Mouse (Mus musculus): ENCODE data around the gene Zpld1. TPM values are rescaled to one million over a fixed set of nuclear protein-coding genes. Genes with fewer than 3 reads are reported as not detected.

Zpld1 gene
- not detected for total RNA-seq (2023)

DNA sequence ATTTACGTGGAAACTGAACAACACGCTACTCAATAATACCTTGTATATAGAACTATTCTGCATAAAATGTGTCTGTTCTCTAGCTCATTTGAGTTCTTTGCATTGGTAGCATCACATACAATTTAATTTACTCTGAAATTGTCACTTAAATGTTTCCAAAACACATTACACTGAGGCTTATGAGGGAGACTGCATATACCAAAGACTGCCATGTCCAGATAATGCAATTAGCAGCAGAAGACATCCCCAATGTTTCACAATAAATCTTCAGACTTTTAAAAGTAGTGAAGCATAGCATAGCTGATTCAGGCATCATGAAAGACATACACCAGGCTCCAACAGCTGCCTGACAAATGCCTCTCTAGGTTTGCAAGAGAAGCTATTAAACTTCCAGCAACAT, at the start of gene Zpld1:
TSS of gene Zpld1 (minus strand) at position 101 of the 400 bp plus-strand sequence.

Measured in CD8-positive naive resting alpha-beta T cell, adult 57 days (primary cell).